Mouse (Mus musculus) spleen, postnatal 4 days (tissue): ENCODE data around the gene Dynlrb2.
A peak's percentile ranks its signal among the peaks of the same experiment; 100 is the strongest.

Source experiments
- DNase-seq, 2 experiments: peaks; one replicate each; pipeline ENCODE4 v3.0.0; 2022; ENCODE audit warnings: low spot score in 2 of 2

Gene Dynlrb2

DNA sequence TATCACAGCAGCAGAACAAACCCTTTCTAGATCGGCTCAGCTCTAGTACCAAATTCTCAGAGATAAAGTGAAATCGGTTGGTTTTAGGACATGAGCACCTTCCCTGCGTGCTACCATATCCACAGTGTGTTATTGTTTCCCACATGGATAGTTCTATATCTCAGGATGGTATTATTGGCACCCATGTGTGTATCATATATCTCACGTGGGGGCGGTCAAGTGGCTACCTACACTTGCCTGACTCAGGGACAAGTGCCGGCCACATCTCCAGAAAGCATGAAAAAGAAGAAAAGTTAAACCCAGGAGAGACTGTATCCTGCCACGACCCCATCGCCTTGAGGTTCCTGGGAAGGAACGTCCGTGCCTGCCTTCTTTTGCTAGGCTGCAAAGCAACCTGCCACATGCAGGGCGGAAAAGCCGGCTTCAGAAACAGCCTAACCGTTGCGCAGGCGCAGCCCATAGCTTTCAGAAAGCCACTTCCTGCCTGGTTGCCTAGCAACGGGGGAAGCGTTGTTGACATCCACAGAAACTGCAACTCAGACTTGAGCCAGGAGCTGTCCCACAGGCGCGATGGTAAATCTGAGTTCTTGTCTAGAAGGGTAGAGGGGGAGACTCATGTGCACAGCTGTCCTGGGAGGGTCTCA lies at the start of gene Dynlrb2:
TSS of gene Dynlrb2 (plus strand) at position 498 of the 644 bp plus-strand sequence.
- DNase-seq = peak; percentile 78 to 87

DNA sequence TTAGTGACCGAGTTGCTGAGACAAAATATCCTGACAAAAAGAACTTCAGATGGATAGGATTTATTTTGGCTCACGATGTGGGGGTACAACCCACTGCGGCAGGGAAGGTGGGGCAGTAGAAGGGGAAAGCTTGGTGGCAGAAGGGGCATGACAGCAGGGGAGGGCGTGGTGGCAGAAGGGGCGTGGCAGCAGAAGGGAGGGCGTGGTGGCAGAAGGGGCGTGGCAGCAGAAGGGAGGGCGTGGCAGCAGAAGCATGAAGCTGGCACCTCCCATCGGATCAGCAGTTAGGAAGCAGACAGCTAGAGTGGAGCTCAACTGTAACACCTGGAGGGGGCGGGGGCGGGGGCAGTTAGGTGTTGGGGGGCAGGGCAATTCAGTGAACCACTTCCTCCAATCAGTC lies 46.2 kb upstream of the Dynlrb2 start:
- DNase-seq = no peak

DNA sequence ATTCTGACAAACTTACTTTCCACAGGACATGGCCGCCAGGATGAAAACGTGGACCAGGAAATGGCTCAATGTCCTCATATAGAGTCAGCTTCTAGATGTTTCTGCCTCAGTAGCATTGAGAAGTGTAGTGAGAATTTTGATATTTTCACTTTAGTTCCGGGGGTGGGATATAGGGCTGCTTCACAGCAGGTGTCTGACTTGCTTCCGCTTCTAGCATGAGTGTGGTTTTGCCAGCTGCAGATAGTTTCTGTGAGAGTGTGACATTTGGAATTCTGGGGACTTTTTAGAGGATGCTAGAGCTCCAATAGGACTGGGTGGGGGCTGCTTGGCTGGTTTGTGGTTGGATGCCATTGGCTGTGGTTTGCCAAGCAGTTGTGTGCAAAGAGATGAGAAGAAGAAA lies 43.3 kb upstream of the Dynlrb2 start:
- no peak for DNase-seq

DNA sequence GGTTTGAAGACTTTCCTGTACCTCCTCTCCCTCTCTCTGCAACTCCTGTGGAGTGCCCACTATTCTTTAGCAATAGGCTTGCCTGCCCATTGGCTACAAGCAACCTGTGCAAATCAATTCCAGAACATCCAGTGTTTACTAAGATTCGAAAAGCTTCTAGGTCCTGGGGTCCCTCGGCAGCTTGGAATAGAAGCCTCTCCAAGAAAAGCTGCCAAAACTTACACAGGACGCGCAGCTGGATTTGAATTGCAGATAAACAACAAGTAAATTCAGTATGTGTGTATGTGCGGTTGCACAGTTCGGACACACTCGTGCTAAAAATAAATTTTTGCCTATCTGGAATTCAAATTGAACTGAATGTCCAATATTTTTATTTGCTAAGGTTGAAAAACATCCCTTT lies 38.2 kb upstream of the Dynlrb2 start:
- no peak for DNase-seq

DNA sequence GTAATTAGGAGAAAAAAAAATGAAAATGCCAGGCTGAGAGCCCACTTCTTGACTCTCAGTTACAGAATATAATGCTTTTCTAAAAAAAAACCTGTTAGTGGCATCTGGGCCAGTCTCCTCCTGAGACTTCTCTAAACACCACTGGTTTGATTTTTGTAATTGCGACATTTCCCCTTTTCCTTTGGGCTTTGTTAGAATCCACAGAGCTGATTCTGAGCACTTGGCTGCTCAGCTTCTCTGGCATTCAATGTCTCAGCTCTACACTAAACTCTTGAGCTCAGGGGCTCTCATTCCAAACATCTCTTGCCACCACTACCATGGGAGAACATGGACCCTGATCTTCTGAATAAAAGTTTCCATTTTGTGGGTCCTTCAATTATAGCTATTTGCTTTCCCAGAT lies 37.7 kb upstream of the Dynlrb2 start:
- DNase-seq = no peak

DNA sequence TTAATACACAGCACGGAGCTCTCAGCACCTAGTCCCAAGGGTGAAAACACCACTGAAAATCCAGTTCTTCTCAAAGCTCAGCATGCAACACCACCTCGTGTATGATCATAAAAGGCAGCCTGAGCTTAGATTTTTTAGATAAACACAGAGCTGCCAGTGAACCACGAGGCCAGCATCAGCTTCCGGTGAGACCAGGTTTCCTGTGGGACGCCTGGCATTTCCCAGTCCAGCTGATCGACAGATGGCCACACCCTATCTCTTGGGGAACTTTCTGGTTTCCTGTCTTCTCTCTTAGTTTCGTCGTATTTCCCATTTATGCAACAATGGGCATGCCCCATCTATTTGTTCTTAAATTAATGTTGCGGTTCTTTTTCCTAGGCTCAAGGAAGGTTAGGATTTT lies 26.8 kb upstream of the Dynlrb2 start:
- DNase-seq = no peak

DNA sequence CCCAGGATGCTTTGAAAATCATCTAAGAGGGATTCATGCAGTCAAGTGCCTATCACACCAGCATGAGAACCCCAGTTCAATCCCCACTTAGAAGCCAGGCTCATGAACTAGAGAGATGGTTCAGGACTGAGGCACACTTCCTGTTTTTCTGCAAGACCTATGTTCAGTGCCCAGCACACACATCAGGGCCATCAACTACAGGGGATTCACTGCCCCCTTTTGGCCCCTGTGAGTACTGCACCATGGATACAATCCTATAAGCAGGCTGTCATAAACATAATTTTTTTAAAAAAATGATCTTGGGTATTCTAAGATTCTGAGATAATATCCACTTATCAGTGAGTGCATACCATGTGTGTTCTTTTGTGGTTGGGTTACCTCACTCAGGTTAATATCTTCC lies 26.1 kb upstream of the Dynlrb2 start:
- no peak for DNase-seq

DNA sequence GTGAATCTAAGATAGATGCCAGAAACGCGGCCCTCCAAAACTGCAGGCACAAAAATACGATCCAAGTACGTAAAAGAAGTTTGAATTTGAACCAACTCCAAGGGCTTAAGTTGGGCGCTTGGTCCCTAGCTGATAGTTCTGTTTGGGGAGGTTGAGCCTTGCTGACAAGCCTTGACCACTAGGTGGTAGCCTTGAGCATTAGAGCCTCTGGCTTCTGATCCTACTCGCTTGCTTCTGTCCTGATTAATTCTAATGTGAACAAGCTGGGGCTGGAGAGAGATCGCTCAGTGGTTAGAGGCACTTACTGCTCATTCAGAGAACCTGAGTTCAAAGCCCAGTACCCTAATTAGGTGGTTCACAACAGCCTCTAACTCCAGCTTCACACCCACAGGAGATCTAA lies 23.9 kb upstream of the Dynlrb2 start:
- peak; percentile 28 to 68 for DNase-seq

DNA sequence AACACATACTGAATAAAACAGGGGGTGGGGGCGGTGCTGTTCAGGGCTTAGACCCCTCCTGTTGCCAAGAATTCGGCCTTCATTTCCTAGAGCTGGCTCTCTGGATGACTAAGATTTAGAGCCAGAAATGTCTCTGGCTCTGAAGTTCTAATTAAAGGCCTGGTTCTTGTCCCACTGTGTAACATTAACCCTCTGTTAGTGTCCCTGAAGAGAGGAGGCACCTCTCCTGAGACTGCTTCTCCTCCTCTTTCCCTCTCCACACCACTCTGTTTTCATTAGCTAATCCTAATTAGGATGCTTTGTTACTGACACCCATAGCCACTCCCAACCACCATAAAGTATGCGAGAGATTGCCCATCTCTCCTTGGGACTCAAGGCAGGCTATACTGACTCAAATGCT lies 22.0 kb upstream of the Dynlrb2 start:
- DNase-seq = no peak

DNA sequence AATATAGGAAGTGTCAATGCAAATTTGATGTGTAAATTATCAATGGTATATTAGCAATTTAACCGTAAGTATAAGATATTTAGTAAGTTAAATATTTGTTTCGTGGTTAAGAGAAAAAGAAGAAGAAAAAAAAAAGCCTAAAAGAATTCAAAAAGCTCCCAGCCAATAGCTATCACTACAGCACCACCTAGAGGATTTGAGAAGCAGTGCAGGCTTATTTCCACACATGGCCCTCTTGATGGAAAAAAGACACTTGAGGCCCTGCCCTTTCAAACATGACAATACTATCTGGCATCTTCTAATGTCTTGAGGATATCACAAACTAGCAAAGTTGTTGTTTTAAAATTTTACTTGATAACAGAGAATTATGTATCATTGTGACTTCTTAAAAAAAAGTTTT lies 20.7 kb upstream of the Dynlrb2 start:
- no peak for DNase-seq

DNA sequence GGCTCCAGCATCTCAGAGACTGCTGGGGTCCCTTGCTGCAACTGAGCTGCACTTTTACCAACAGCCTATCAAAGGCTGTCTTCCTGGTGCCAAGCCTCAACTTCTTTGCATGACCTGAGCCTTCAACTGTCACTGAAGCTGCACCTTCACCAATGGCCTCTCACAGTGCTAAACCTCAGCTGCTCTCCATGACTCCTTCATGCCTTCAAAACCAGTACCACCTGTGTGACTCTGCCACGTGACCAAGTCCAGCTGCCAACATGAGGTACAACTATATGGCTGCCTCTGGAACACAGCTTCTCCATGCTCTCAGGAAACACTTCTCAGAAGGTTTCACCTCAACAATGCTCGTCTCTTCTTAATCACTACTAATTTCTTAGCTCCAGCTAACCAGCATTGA lies 16.2 kb upstream of the Dynlrb2 start:
- DNase-seq = no peak

DNA sequence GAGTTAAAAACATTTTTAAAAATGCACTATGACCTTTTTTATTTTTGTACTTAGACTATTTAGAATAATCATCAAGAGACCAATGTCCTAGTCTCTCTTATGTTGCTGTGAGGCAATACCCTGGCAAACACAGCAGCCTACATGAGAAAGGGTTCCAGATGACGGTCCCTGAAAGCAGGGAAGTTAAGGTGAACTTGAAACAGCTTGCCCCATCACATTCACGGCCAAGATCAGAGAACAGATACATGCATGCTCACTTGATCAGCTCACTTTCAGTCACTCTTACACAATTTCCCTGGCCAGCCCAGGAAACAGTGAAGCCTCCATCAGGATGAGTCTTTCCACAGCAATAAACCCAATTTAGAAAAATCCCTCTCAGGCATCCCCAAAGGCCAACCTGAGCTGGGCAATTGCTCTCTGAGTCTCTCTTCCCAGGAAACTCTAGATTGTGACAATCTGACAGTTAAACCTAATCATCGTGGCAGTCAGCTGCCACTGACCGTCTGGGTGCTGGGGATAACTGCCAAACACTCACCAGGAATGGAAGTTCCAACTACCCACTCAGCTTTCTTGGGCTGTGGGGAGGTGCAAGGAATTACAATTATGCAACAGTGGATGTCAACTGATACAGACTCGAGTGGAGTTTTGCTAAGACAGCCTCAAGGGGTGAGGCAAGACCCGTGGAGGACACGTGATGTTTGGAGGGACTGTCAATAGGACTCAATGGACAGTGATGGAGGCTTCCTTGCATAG lies 4.5 kb upstream of the Dynlrb2 start:
- no peak for DNase-seq

DNA sequence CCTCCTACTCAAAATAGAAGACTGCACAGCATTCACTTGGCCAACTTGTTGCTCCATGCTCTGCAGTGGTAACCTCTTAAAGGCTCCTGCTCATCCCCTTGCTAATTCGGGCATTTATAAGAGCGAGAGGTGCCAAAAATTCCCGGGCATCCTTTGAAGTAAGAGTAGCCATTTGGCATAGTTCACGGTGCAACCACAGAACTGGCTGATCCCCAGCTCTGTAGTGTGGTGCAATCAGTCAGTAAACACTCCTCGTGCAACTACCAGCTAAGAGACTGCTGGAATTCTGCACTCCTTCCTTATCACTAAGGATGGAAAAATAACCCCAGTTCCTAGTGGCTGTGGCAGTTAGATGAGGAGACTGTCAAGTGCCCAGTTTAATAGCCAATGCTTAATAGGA lies 3.9 kb downstream of the Dynlrb2 start:
- no peak for DNase-seq

DNA sequence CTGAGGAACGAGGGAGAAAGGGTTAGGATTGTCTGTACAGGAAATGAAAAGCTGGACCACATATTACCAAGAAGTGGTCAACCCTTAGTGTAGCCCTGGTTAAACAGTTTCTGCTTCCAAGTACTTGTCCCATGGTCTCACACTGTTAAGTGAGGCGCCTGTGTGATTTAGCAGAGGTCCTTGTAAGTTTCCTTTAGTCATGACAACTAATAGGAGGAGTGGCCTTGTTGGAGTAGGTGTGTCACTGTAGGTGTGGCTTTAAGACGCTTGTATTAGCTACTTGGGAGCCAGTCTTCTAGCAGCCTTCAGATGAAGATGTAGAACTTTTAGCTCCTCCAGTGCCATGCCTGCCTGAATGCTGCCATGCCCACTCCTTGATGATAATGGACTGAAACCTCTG lies 4.5 kb downstream of the Dynlrb2 start:
- DNase-seq = no peak

DNA sequence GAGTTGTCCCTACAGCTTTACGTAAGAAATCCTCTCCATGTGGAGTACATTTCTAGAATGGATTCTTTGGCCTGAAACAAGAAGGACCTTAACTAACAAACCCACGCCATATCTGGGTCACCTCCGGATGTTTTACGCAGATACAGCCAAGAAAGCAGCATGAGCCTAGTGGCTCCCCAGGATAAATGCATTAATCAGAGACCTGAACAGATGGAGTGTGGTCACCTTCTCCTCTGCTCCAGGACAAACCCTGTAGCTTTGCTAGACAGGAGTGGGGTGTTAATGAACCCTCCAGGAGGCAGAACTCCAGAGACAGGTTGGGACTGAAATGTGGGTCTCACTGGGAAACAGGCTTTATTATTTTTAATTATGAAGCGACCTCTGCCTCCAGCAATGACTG lies 14.9 kb downstream of the Dynlrb2 start:
- no peak for DNase-seq

DNA sequence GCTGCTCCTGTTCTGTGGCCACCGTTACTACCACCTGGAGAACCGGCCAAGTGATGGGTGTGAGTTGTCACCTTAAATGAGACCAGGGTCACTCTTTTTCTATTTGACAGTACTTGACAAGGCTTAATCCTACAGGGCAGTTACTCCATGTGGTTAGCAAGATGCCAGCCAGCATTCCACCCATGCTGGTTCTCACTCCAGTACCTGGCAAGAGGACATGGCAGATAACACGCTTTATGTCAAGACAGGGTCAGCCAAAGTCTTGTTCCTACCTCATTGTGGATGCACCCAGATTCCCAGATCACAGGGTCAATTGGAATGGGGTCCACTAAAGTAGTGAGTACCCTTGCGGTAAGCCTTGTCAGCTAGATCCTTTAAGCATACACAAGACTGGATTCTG lies 16.4 kb downstream of the Dynlrb2 start:
- DNase-seq = no peak

DNA sequence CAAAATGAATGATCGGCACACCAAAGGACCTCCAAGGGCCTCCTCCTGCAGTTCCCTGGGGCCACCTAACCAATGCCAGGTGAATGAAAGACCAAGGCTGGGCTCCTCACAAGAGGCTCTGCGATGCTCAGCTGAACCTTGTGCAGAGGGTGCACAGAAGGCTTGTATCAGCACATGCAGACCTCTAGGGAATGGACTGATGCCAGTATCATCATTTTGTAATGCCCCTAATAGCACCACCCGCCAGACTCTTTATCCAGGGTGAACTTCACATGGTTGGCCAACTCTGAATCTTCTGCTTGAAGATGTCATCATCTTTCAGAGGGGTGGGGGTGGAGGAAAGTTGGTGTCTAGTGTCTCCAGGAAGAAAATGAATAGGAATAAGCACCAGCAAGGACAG lies 16.9 kb downstream of the Dynlrb2 start:
- no peak for DNase-seq

DNA sequence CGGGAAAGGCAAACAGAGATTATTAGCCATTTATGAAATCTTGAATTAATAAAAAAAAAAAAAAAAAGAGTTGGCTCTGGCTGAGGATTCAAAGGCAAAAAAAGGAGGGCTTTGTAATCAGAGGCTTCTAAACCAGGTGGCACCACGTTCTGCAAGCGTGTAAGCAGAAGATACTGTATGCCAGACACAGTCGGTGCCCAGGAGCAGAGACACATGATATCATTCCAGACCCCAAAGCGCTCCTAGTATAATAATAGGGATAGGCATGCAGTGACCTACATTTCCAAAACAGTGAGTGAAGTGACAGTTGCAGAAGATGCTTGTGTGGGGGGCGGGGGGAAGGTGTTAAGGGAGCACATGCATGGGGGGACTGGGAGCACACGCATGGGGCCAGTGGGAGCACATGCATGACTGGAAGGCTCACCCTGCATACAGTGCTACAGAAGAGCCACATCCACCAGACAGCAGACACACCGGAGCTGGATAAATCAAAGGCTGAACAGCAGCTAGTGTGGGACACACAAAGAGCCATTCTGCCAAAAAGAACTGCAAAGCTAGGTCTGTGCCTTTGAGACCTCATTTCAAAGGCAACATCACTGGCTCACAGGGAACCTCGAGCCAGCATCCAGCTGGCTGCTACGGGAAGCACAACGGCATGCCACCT lies 17.5 kb downstream of the Dynlrb2 start:
- no peak for DNase-seq

DNA sequence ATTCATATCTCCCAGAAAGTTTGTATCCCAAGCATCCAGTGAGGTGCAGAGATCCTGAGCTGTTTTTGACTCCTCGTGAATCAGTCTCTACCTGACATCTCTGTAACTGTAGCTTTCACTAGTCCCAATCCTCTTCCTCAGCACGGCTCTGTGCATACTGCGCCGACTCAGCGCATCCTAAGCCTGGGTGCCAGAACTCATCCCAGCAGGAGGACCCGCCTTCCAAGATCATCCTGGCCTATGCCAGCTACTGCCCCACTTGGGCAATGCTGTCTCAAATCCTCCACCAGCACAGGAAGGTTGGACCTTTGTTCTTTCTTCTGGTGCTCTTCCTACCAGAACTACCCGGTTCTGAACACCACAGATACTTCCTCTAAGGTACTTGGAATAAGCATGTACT lies 20.1 kb downstream of the Dynlrb2 start:
- DNase-seq = no peak

DNA sequence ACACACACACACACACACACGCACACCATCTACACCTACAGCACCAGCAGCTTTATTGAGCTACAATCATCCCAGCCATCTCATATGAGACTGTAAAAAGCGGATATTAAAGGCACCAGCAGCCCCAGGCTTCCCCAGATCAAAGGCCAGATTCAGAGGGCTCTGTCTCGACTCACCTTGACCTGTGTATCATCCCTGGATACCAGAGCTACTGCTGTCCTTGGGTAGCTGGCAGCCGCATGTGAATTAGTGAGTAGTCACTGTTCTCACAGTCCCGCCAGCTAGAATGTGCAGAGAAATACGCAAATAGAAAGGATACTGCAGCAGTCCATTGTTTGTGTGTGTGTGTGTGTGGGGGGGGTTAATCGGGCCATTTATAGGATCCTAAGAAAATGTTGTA lies 24.0 kb downstream of the Dynlrb2 start:
- no peak for DNase-seq

DNA sequence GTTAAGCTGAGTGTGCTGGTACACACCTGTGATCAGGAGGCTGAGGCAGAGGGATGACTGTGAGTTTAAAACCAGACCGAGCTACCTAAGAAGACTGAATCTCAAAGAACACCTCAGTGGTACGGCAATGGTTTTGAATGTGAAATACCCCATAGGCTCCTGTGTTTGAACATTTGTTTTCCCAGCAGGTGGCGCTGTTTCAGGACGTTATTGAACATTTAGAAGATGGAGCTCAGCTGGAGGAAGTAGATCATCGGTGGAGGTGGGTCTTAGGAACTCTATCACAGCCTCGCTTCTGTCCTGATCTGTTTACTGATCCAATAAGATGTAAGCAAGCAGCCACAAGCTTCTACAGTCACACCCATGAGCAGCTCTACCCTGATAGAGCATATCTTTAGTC lies 28.3 kb downstream of the Dynlrb2 start:
- no peak for DNase-seq

DNA sequence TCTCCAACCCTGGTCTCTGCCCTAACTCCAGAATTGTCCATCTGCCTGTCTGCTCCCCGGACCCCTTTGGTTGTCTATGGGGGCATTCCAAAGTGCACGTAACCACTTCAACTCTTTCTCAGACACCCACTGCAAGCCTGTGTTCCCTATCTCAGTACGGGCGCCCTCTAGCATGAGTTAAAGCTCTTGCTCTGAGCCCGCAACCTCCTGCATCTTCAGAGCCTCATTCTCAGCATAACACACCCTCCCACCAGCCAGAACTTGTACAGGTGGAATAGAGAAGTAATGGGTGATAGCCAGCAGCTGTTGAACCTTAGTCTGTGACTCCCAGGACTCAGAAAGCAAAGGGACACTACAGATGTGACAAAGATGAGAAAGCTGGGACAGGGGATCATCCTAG lies 32.0 kb downstream of the Dynlrb2 start:
- DNase-seq = no peak

DNA sequence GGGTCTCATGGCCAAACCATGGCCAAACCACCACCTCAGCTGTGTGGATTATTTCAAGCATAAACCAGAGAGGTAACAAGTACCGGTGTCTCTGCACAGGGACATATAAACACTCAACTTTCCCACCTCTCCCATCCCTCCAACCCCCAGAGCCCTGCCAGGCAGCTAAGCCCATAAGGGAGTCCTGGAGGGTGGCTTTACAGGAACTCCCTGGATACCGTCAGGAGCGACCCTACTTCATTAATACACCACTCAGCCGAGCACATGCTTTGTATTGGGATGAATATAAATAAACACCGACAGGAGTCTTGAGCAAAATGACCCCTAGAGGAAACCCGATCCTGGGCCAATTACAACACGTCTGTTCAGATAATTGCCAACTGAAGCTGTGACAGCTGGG lies 34.0 kb downstream of the Dynlrb2 start:
- no peak for DNase-seq
